Mouse (Mus musculus) embryo, embryonic 10 days (tissue): Measurements from ENCODE around the gene Pi4k2b.
A peak's percentile ranks its signal among the peaks of the same experiment; 100 is the strongest.
"Not testable (repeated sequence)": the region's sequence is repeated elsewhere in the genome, so short reads cannot be mapped to it uniquely, and the experiment has no call there.

Experiments
- DNase-seq: peaks from one replicate; pipeline ENCODE4 v3.0.0-alpha.2; 2015; ENCODE audit warnings: low spot score

The Pi4k2b gene

DNA sequence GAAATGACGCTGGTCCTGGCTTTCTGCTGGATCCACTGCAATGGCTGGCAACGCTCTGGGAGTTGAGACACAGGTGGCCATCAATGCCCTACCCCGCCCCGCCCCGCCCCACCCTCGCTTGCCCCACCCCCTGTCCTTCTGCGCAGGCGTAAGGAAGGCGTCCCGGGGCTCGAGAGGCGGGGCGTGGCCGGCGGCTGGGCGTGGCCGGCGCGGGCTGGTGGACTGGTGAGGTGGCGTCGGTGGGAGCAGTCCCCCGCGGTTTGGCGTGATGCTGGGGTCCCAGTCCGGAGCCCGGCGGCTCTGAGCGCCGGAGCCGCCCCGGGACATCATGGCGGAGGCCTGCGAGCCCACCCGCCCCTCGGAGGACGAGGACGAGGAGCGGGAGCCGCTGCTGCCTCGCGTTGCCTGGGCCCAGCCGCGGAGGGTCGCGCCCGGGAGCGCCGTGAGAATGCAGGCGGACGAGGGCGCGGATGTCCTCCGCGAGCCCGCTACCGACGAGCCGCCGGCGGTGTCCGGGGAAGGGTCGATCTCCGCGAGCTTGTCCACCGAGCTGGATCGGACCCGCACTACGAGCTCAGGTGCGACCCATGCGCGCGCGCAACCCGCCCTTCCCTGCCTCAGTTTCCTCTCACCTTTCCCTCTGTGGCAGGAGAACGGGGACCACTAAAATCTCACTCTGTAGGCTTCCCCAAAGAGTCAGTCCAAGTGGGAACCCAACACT is at the start of gene Pi4k2b:
Gene Pi4k2b, plus strand, starts transcription at position 184 of the 721 bp plus-strand sequence.
- peak; percentile 85 for DNase-seq

DNA sequence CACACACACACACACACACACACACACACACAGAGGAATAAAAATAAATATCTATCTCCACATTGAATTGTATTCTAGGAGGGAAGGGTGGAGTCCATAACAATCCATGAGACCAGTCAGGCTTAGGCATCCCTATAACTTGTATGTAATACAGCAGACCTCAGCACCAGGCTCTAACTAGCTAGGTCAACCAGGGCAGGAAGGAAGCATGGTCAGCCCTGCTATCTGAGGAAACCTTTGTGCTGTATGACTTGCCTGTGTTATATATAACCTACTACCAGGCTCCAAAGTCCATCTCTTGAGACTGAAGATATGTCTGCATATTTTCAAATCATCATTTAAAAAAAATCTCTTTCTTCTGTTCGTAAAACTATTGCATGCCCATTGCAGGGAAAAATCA is 44.1 kb upstream of the Pi4k2b start:
- no peak for DNase-seq

GRCm38 (mm10) chr5:52697882-52698440 is 43.4 kb upstream of the Pi4k2b start:
- not testable (repeated sequence) for DNase-seq

DNA sequence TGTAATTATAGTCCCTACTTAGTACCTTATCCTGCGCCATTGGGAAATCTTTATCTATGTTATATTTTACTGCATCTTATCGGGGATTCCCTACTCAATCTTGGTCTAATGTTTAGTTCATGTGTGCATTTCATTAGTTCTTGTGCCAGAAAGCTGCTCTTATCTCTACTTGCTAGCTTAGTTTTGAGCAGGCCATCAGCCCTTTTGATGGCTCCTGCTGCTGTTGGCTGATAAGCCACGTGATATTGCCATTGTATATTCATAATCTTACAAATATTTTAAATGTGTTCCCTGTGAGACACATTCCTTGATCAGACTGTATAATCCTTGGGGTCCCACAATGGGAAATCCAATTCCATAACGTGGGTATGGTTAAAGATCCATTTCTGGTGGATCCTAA is 36.8 kb upstream of the Pi4k2b start:
- no peak for DNase-seq

DNA sequence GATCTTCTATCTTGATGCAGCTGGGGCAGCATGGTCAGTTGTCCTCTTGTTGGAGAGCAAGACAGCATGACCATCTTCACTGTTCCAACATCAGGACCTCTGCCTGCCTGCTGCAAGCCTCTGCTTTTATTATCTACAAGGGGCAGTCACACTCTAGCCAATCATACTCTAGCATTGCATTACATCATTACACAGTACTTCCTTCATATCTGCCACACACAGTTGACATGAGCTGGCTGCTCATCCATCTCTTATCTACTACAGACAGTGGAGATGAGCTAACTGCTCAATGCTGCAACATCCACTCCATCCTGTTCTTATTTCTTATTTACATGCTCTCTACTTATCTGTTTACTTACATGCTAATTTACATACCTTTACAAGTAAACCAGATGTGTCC is 28.7 kb upstream of the Pi4k2b start:
- DNase-seq: no peak

- no peak for DNase-seq
Observed at GRCm38 (mm10) chr5:52716742-52717448, 24.5 kb upstream of the Pi4k2b start.

DNA sequence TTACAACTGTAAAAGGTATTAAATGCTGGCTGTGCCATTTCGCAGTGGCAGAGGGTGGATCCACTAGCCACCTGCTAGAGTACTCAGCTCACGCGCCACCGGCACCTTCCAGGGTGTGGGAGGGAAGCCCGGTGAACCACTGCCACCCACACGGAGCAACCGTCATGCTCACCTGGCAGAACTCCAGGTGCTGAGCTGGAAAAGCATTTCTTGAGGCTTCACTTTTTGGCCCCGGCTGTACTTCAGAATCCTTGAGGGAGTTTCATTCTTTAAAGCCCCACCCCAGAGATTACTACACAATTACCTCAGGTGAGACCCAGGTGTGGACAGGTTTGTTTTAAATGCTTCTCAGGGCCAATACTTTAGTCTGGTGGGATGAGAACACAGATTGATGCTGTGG is 20.4 kb upstream of the Pi4k2b start:
- no peak for DNase-seq

DNA sequence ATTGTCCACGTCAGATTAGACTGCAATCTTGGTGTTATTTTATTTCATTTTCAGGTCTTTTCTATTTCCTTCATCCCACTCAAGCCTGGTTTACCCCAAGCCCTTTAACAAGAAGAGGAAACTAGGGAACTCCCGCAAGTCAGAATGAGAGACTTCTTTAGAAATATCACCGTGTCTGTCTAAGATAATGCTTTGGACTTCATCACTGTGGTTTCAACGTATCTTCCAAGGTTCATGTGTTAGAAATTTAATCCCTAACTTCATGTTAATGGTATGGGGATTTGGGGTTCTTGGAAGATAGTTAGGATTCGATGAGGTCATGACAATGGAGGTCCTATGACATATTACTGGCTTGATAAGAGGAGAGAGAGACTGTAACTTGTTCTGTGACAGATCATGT is 13.6 kb upstream of the Pi4k2b start:
- DNase-seq: no peak

- no peak for DNase-seq
Observed at GRCm38 (mm10) chr5:52732811-52733210, 8.6 kb upstream of the Pi4k2b start.

- DNase-seq: no peak
Observed at GRCm38 (mm10) chr5:52736046-52736445, 5.3 kb upstream of the Pi4k2b start.

GRCm38 (mm10) chr5:52742112-52742813 is 889 bp downstream of the Pi4k2b start:
- peak; percentile 62 for DNase-seq

- DNase-seq: no peak
Observed at GRCm38 (mm10) chr5:52743231-52743630, 1.9 kb downstream of the Pi4k2b start.

DNA sequence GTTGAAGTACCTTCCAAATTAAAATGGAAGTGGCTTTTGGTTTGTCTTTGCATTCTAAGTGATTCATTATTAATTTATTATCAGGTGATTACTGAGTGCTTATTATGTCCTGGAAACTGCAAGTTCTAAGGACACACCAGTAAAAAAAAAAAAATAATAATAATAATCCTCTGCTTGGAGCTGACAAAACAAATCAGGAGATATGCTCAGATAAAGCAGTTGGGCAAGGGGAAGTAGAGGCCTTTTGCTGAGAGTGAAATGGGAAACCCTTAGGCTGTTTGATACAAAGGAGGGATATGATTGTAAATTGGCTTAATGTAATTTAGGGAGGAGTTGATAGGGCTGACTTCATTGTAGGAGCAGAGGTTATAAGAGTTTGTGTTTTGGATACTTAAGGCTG is 5.5 kb downstream of the Pi4k2b start:
- DNase-seq: no peak

DNA sequence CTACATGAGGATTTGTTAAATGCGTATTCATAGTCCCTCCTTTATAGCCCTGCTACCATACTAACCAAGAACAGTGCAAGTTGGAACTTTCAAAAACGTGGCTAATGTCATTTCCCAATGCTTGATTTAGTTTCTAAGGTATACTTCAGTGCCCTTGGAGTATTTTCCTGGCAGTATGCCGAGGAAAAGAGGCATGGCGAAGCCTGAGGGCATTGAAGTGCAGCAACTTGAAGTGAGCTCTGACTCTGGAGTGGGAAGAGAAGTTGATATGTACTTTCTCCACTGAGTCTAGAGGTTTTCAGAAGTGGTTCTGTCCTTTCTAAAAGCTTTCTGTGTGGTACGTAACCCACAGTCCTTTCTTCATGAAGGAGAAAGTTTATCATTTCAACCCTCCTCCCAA is 7.4 kb downstream of the Pi4k2b start:
- no peak for DNase-seq

DNA sequence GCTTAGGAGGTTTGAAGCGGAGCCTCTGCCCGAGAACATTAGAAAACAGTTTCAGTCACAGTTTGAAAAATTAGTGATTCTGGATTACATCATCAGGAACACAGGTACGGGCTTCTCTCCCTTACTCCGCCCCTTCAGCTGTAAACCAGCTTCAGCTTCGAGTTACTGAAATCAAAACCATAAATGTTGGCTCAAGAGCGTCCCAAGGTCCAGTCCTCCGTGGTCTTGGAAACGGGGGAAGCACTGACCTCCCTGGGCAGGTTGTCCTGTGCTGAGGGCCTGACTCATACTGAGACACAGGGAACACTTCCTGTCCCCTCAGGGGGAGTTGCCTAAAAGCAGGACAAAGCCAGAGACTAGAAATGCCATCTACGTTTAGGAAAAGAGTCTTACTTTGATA is 11.8 kb downstream of the Pi4k2b start:
- DNase-seq: no peak

DNA sequence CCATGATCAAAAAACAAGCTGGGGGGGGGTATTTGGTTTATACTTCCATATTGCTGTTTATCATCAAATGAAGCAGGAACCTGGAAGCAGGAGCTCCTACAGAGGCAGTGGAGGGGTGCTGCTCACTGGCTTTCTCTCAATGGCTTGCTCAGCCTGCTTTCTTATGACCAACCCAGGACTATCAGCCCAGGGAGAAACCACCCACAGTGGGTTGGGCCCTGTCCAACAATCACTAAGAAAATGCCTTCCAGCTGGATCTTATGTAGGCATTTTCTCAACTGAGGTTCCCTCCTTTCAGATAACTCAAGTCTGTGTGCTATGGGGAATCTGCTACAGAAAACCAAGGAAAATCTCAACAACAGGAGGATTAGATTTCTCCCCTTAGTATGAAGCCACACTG is 12.8 kb downstream of the Pi4k2b start:
- no peak for DNase-seq

- no peak for DNase-seq
Observed at GRCm38 (mm10) chr5:52755337-52755736, 14.0 kb downstream of the Pi4k2b start.

GRCm38 (mm10) chr5:52755989-52756388 is 14.6 kb downstream of the Pi4k2b start:
- DNase-seq: no peak

DNA sequence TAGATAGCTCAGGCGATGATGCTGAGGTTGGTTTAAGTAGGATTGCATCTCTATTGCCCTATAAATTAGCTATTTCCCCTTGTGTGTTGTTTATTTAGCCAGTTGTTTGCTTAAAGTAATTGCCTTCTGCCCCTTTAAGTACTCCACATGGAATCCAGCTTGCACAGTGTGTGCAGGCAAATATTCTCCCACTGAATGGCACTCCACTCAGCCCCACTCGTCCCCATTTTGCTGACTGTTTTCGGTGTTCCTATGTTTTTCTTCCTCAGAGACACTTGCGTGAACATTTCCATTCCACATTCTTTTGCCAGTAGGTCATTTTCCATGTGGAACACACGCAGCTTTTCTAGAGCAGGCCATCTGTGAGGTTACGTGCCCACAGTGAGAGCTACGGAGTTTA is 21.2 kb downstream of the Pi4k2b start:
- DNase-seq: no peak

DNA sequence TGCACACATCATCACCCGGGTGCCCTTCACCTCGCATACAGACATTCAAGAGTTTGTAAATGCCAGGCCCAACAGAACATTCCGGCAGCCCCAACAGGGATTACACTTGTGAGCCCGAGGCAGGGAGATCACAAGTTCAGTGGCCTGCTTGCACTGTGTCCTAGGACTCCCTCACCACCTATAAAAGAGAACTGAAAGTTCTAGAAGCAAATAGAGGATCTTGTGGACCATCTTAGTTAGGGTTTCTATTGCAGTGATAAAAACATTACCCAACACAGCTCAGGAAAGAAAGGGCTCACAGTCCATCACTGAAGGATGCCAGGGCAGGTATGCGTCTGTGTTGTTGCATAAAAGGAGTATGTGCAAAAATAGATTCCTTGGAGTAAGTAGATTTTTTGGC is 32.9 kb downstream of the Pi4k2b start:
- no peak for DNase-seq

DNA sequence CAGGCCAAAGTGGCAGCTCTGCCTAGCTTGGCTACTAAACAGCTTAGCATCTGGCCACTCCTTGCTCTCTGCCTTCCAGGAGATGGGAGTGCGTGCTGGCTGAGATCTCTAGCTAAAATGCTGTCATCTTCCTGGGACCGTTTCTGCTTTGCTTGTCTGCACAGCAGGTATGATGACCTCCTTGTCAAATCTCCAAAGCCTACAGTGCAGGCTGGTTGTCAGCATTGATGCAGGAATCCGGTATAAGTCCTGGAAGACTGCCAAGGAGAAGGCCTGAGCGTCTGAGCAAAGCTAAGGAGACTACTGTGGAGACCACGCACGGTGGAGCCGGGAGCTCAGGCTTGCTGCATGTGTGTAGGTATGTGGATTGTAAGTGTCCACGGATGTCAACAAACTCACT is 33.9 kb downstream of the Pi4k2b start, which contains the start of gene Zcchc4:
Gene Zcchc4, plus strand, starts transcription at position 173 of the 400 bp plus-strand sequence.
- no peak for DNase-seq

DNA sequence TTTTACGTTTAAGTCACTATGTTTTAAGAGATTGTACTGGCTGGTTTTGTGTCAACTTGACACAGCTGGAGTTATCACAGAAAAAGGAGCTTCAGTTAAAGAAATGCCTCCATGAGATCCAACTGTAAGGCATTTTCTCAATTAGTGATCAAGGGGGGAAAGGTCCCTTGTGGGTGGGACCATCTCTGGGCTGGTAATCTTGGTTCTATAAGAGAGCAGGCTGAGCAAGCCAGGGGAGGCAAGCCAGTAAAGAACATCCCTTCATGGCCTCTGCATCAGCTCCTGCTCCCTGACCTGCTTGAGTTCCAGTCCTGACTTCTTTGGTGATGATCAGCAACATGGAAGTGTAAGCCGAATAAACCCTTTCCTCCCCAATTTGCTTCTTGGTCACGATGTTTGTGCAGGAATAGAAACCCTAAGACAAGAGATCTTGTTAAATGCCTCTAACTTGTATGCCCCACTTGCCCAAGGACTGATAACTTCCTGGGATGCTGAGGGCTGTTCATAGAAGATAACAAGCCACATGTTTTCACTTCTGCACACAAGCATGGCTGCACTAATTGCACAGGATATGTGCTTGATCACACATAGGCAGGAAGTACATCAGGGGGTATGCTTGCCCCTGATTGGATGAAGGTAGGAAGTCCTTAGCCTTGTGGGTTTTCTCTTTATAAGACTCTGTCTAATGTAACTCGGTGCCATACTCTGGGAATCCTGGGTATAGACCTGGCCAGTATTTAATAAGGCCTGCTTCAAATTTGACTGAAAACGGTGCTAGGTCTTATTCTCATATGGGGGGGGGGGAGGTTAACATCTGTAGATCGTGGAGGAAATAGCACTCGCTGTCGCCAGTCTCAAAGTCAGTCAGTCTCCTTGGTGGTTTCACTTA is 35.3 kb downstream of the Pi4k2b start:
- DNase-seq: not testable (repeated sequence)
